Mouse (Mus musculus) bone marrow, adult 2 months (tissue): ENCODE results near the gene Olfr750.

Experiments
- CTCF ChIP-seq: fragments of 200-500 bp; IDR thresholded peaks from 2 replicates; pipeline ENCODE4 v1.5.1; 2011; ENCODE audit warnings: low read length, control low read depth; ENCODE audit not compliant: control insufficient read depth, insufficient read depth
- POLR2A ChIP-seq: fragments of 200-500 bp; IDR thresholded peaks from 2 replicates; pipeline ENCODE4 v1.6.1; 2011; ENCODE audit warnings: low read depth, mild to moderate bottlenecking, control low read depth, low read length, borderline replicate concordance; ENCODE audit not compliant: control insufficient read depth

DNA sequence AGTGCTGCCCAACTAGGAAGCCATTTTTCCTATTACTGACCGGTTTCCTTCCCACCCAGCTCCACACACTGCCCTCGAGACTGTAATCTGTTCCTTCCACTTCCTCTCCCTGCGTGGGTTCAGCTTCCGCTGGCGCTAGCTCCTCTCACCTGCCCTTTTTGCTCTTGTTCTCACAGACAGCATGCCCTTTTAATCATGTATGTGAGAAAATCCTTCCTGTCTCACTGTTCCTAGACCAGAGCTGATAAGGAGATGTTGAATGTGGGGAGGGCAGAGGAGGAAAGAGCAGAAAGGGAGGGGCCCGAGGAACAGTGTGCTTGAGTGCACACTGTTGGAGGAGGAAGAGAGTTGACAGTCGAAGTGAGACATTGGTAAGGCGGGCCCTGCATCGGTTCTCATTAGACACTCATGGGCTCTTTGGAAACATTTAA is 16.8 kb downstream of the Olfr750 start, which contains the start of gene Rnase12:
- no peak for TF ChIP-seq POLR2A
- no peak for TF ChIP-seq CTCF
